Mouse (Mus musculus) spleen, adult 2 months (tissue): ENCODE results near the gene Cd160. TPM values are rescaled to one million over a fixed set of nuclear protein-coding genes. Genes with fewer than 3 reads are reported as not detected.

Experiments used
- DNase-seq, 2 experiments: peaks; one replicate each; pipeline versions ENCODE4 v3.0.0 to v3.0.0-alpha.2; 2012 to 2021; ENCODE audit warnings: low spot score in 2 of 2, low read depth in 1 of 2
- H3K27ac ChIP-seq: fragments of 200-500 bp; 2 replicates; pipeline ENCODE4 v1.5.1; 2012; ENCODE audit warnings: low read length, inconsistent platforms; ENCODE audit not compliant: insufficient read depth
- H3K27me3 ChIP-seq: fragments of 200-500 bp; 2 replicates; pipeline ENCODE4 v1.6.1; 2012; ENCODE audit warnings: mild to moderate bottlenecking, moderate library complexity, low read length, inconsistent platforms; ENCODE audit not compliant: control insufficient read depth, insufficient read depth
- H3K36me3 ChIP-seq: fragments of 200-500 bp; 2 replicates; pipeline ENCODE4 v1.6.1; 2012; ENCODE audit warnings: mild to moderate bottlenecking, low read length, inconsistent platforms; ENCODE audit not compliant: control insufficient read depth, insufficient read depth
- H3K4me1 ChIP-seq: fragments of 200-500 bp; 2 replicates; pipeline ENCODE4 v1.6.1; 2011; ENCODE audit warnings: inconsistent platforms; ENCODE audit not compliant: control insufficient read depth, insufficient read depth, insufficient read length
- H3K4me3 ChIP-seq: fragments of 200-500 bp; 2 replicates; pipeline ENCODE4 v1.5.1; 2011; ENCODE audit warnings: mild to moderate bottlenecking, inconsistent platforms; ENCODE audit not compliant: insufficient read depth, insufficient read length; ENCODE audit errors: extremely low read depth
- CTCF ChIP-seq: fragments of 200-500 bp; IDR thresholded peaks from 2 replicates; pipeline ENCODE4 v1.5.1; 2011; ENCODE audit warnings: mild to moderate bottlenecking, inconsistent platforms; ENCODE audit not compliant: insufficient read depth, insufficient read length, insufficient replicate concordance; ENCODE audit errors: extremely low read depth
- POLR2A ChIP-seq: fragments of 200-500 bp; IDR thresholded peaks from 2 replicates; pipeline ENCODE4 v1.6.1; 2011; ENCODE audit warnings: low read depth, low read length, inconsistent platforms
- WGBS: fragments of 180-500 bp; shearing (Covaris S2); methylation state at CpG from one replicate; pipeline ENCODE4 v1.1.7; 2018; 5-methylcytosine and 5-hydroxymethylcytosine counted together
- polyA plus RNA-seq: library from polyadenylated mRNA; depleted of rRNA; stranded (reverse); fragments of >200 nt; gene quantifications from 2 replicates; pipeline ENCODE4 v1.2.3, GENCODE M21; 2012

Cd160 gene
- polyA plus RNA-seq, 1 experiment = 3.2 TPM

DNA sequence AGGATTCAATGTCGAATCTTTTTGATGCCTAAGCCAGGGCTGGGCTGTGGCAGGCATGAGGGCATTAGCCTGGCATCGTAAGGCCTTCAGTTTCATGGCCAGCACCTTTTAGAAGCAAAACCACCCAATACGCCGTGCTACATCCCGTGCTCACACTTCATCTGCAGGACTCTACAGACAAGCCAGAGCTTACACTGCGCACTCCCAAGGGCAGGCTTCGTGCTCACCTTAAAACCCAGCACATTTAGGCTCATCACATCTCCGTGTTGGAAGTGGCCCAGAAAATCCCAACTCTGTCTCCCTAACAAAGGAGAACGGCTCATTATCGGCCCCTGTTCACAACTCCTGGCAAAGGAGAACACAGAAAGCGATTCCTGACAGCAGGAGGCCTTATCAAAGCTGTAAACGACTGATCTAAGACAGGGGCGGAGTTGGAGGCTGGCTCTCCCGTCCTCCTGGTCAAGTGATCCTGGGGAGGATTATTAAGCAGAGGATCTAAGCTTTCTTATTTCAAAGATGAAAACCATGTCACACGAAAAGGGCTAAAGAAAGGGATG is 765 bp downstream of the Cd160 start:
- no peak overlapping the region for H3K4me3 ChIP-seq
- no peaks in the 10 kb centered on the region for H3K4me1 ChIP-seq
- WGBS = 81% methylated on average over 15 of the region's 15 CpGs
- TF ChIP-seq CTCF (no peak), POLR2A (no peak)
- DNase-seq = no peak
- H3K27me3 ChIP-seq = no peaks in the 10 kb centered on the region
- no peak overlapping the region for H3K27ac ChIP-seq
- H3K36me3 ChIP-seq = no peaks in the 10 kb centered on the region

GRCm38 (mm10) chr3:96825261-96825660 is 3.9 kb downstream of the Cd160 start:
- no peaks in the 10 kb centered on the region for H3K36me3 ChIP-seq
- 52% methylated on average over 11 of the region's 11 CpGs for WGBS
- no peaks in the 10 kb centered on the region for H3K27me3 ChIP-seq
- no peak overlapping the region for H3K4me3 ChIP-seq
- H3K4me1 ChIP-seq = no peaks in the 10 kb centered on the region
- no peak for DNase-seq
- no peak overlapping the region for H3K27ac ChIP-seq
- TF ChIP-seq CTCF = no peak
- no peak for TF ChIP-seq POLR2A

GRCm38 (mm10) chr3:96824614-96825013 is 4.5 kb downstream of the Cd160 start:
- Histone ChIP-seq H3K4me1 (no peaks in the 10 kb centered on the region), H3K4me3 (no peak overlapping the region), H3K27ac (no peak overlapping the region), H3K27me3 (no peaks in the 10 kb centered on the region), H3K36me3 (no peaks in the 10 kb centered on the region)
- DNase-seq = no peak
- 92% methylated on average over 12 of the region's 12 CpGs for WGBS
- TF ChIP-seq CTCF = no peak
- no peak for TF ChIP-seq POLR2A

DNA sequence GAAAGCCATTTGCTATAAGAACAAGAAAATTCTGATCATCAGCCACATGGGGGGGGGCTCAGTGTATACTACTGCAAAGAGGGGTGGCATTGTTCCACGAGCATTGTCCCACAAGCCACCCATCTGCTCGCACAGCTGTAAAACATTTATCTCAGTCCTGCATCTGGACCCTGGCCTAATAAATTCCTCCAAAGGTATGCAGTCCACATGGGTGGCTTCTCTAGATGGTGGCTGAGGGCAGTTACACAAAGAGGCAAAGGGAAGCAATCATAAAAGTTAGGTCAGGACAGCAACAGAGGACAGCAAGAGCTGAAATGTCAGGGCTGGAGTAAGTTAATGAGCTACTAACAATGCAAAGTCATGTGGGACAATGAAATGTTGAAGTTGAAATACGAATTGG is 5.5 kb downstream of the Cd160 start:
- Histone ChIP-seq H3K4me1 (no peaks in the 10 kb centered on the region), H3K27ac (no peak overlapping the region), H3K36me3 (no peaks in the 10 kb centered on the region), H3K4me3 (no peak overlapping the region), H3K27me3 (no peaks in the 10 kb centered on the region)
- no peak for DNase-seq
- TF ChIP-seq POLR2A (no peak), CTCF (no peak)
- WGBS = 69% methylated on average over 3 of the region's 3 CpGs

DNA sequence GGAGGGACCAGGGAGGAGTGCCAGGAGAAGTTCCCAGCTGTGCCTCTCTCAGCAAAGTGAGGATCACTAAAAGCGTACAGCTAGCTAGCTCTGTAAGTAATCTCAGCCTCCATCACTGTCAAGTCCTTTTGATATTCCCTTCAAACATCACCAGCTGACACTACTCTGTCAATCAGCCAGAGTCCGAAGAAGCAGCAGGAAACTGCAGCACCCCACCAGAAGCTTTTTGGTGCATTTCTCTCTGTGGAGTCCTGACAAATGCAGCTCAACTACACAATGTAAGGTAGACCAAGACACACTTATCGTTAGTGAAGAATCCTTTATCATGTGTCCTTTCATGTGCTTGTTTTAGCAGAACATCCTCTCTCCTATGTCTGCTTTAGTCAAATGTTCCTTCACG is 7.6 kb downstream of the Cd160 start:
- no peaks in the 10 kb centered on the region for H3K36me3 ChIP-seq
- no peak overlapping the region for H3K4me3 ChIP-seq
- TF ChIP-seq POLR2A = no peak
- TF ChIP-seq CTCF = no peak
- no peak for DNase-seq
- H3K27ac ChIP-seq = no peak overlapping the region
- H3K4me1 ChIP-seq = no peaks in the 10 kb centered on the region
- WGBS = 88% methylated on average over 4 of the region's 4 CpGs
- no peaks in the 10 kb centered on the region for H3K27me3 ChIP-seq

DNA sequence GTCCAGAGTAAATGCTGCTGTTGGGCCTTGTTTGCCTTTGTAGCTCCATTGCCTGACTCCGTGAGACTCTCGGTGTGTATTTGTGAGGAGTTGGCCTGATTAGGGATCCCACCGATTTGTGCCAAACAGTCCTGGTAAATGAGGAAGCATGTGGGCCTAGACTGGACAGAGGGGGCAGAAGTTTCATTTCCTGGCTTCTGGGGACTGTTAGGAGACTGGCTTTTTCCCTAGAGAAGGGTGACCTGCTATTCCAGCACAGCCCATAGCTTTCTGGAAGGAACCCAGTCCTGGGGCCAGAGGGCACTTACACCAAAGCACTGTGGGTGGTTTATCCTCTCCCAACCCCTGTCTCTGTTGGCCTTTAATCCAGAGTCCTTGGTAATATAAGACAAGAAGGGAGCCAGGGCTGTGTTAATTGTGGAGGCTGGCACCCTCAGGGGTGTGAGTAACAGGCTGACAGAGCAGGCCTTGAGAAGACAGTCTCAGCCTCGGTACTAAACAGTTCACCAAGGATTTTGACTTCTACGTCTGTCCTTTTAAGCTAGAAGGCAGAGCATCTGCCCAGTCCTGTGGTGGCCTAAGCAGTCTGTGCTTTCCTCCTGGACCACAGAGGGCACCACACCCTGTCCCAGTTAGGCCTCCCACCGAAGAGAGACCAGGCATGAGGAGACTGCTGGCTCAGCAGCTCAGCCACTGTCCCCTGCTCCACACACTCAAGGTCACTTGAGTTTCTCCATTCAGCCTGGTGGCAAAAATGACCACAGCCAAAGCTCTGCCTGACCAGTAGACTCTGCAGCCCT is 8.8 kb downstream of the Cd160 start:
- WGBS = 82% methylated on average over 6 of the region's 6 CpGs
- DNase-seq = no peak
- Histone ChIP-seq H3K4me1 (no peaks in the 10 kb centered on the region), H3K27me3 (no peaks in the 10 kb centered on the region), H3K36me3 (no peaks in the 10 kb centered on the region), H3K4me3 (no peak overlapping the region), H3K27ac (no peak overlapping the region)
- no peak for TF ChIP-seq CTCF
- no peak for TF ChIP-seq POLR2A

DNA sequence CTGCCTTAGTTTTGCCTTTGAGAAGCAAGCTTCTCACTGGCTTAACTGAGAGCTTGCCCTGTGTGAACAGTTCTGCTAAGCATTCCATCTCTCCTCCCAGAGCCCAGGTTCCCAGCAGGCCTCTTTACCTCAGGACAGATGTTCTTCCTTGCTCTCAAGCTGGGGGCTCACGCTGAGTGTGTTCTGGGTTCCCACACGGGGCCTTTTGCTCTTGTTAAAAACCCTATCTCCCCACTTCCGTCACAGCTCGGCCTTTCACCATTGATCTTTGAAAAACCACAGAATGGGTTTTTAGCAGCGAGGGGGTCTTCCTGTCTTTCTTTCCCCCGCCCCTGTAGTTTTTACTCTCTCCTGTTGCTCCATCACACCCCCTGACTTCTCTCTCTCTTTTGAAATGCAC is 14.8 kb downstream of the Cd160 start:
- no peak for TF ChIP-seq POLR2A
- TF ChIP-seq CTCF = no peak
- no peaks in the 10 kb centered on the region for H3K27me3 ChIP-seq
- H3K4me1 ChIP-seq = no peaks in the 10 kb centered on the region; the same call in 1 of the 2 replicates
- DNase-seq = no peak
- WGBS = 29% methylated on average over 6 of the region's 6 CpGs
- 0 out of 2 replicates have a peak overlapping the region, but pooled peaks have one; percentile 19 for H3K27ac ChIP-seq
- H3K4me3 ChIP-seq = no peak overlapping the region
- no peaks in the 10 kb centered on the region for H3K36me3 ChIP-seq
